Mouse (Mus musculus) ES-E14 (cell line): ENCODE measurements around the gene Gm960. TPM values are rescaled to one million over a fixed set of nuclear protein-coding genes. Genes with fewer than 3 reads are reported as not detected.

ENCODE experiments used
- DNase-seq: peaks from one replicate; pipeline ENCODE4 v3.0.0-alpha.2; 2013; ENCODE audit warnings: low read depth, low spot score
- H3K27ac ChIP-seq: 2 replicates; pipeline ENCODE4 v1.5.1; 2012; ENCODE audit warnings: low read depth, mild to moderate bottlenecking, low read length, moderate library complexity, mixed read lengths; ENCODE audit not compliant: poor library complexity, insufficient read depth, severe bottlenecking
- H3K36me3 ChIP-seq: 2 replicates; pipeline ENCODE4 v1.6.1; 2012; ENCODE audit warnings: mild to moderate bottlenecking, low read length, moderate library complexity, mixed read lengths; ENCODE audit not compliant: control insufficient read depth, poor library complexity, insufficient read depth, severe bottlenecking
- H3K4me1 ChIP-seq, 2 experiments: fragments of 150-350 bp in 1 of 2; sonication (generic) in 1 of 2; 2 replicates each; pipeline ENCODE4 v1.6.1; 2012; ENCODE audit warnings: low read length in 2 of 2, mild to moderate bottlenecking in 1 of 2, mixed read lengths in 1 of 2; ENCODE audit not compliant: control insufficient read depth in 2 of 2, insufficient read depth in 2 of 2, poor library complexity in 1 of 2
- H3K4me3 ChIP-seq, 2 experiments: fragments of 150-350 bp in 1 of 2; sonication (generic) in 1 of 2; 2 replicates each; pipeline ENCODE4 v1.5.1; 2012; ENCODE audit warnings: low read length in 2 of 2, low read depth in 1 of 2, mild to moderate bottlenecking in 1 of 2, mixed read lengths in 1 of 2; ENCODE audit not compliant: insufficient read depth in 1 of 2, poor library complexity in 1 of 2, severe bottlenecking in 1 of 2
- H3K9ac ChIP-seq: 2 replicates; pipeline ENCODE4 v1.6.1; 2012; ENCODE audit warnings: low read depth, mild to moderate bottlenecking, low read length, mixed read lengths; ENCODE audit not compliant: poor library complexity, insufficient read depth, severe bottlenecking
- H3K9me3 ChIP-seq: fragments of 150-350 bp; sonication (generic); 2 replicates; pipeline ENCODE4 v1.6.1; 2012; ENCODE audit warnings: low read depth, mild to moderate bottlenecking, low read length; ENCODE audit not compliant: control insufficient read depth, insufficient read depth
- CHD2 ChIP-seq: IDR thresholded peaks from 2 replicates; pipeline ENCODE4 v1.6.1; 2014; ENCODE audit warnings: mild to moderate bottlenecking, low read depth, low read length, inconsistent platforms
- HCFC1 ChIP-seq: IDR thresholded peaks from 2 replicates; pipeline ENCODE4 v1.6.1; 2012; ENCODE audit warnings: low read length, inconsistent platforms, borderline replicate concordance; ENCODE audit not compliant: insufficient read depth
- MAFK ChIP-seq: IDR thresholded peaks from 2 replicates; pipeline ENCODE4 v1.6.1; 2014; ENCODE audit warnings: mild to moderate bottlenecking, low read depth, low read length, inconsistent platforms; ENCODE audit not compliant: insufficient read depth
- ZC3H11A ChIP-seq: IDR thresholded peaks from 2 replicates; pipeline ENCODE4 v1.6.1; 2012; ENCODE audit warnings: low read depth, mild to moderate bottlenecking, inconsistent platforms, low read length, borderline replicate concordance
- ZNF384 ChIP-seq: IDR thresholded peaks from 2 replicates; pipeline ENCODE4 v1.6.1; 2012; ENCODE audit warnings: low read depth, low read length, inconsistent platforms
- in situ Hi-C, 2 experiments: fragments of 600-800 bp; cut with MboI; formaldehyde crosslinking; loops; one replicate each; pipeline ENCODE4 v1.15.1; 2025; ENCODE audit warnings: low sequenced_read_pairs in 2 of 2, inconsistent platforms in 1 of 2; ENCODE audit not compliant: unreplicated experiment in 2 of 2
- total RNA-seq: library from RNA; depleted of rRNA; stranded (reverse); fragments of 300-350 nt; gene quantifications from 2 replicates; pipeline ENCODE4 v1.2.3, GENCODE M21; 2012

Gm960 gene
- total RNA-seq, 1 experiment: 1.1 TPM

GRCm38 (mm10) chr19:4605654-4606053, 92.8 kb downstream of the Gm960 start:
- no peak for DNase-seq
- in situ Hi-C loops: no loop called here

GRCm38 (mm10) chr19:4603801-4604723, 94.4 kb downstream of the Gm960 start:
- peak overlapping the region in 1 of 2 experiments; percentile 34; a peak in 1 of 4 replicates for H3K4me3 ChIP-seq
- H3K9me3 ChIP-seq: no peaks in the 10 kb centered on the region
- TF ChIP-seq CHD2 (no peak), HCFC1 (no peak), MAFK (no peak), ZC3H11A (no peak), ZNF384 (no peak)
- no peaks in the 10 kb centered on the region for H3K36me3 ChIP-seq
- in situ Hi-C loops: no loop called here
- DNase-seq: peak; percentile 68
- peaks cover 5 to 8% of the 10 kb centered on the region in 2 experiments; a peak in 3 of 4 replicates for H3K4me1 ChIP-seq
- H3K9ac ChIP-seq: no peak overlapping the region; the same call in 1 of the 2 replicates
- no peak overlapping the region for H3K27ac ChIP-seq

More at GRCm38 (mm10) chr19:4605654-4606053, 92.8 kb downstream of the Gm960 start:
- Histone ChIP-seq H3K27ac (no peak overlapping the region), H3K9me3 (no peaks in the 10 kb centered on the region), H3K4me3 (no peak overlapping the region), H3K9ac (no peak overlapping the region), H3K4me1 (peaks cover 5 to 8% of the 10 kb centered on the region in 2 experiments; a peak in 3 of 4 replicates), H3K36me3 (no peaks in the 10 kb centered on the region)
- no peak for TF ChIP-seq ZC3H11A
- TF ChIP-seq CHD2: no peak
- TF ChIP-seq HCFC1: no peak
- TF ChIP-seq ZNF384: no peak
- TF ChIP-seq MAFK: no peak

GRCm38 (mm10) chr19:4602459-4602858, 96.0 kb downstream of the Gm960 start:
- Histone ChIP-seq H3K36me3 (no peaks in the 10 kb centered on the region), H3K9me3 (no peaks in the 10 kb centered on the region), H3K27ac (no peak overlapping the region), H3K9ac (no peak overlapping the region), H3K4me3 (no peak overlapping the region), H3K4me1 (peaks cover 5 to 8% of the 10 kb centered on the region in 2 experiments; a peak in 3 of 4 replicates)
- TF ChIP-seq ZC3H11A: no peak
- TF ChIP-seq CHD2: no peak
- no peak for TF ChIP-seq MAFK
- TF ChIP-seq HCFC1: no peak
- TF ChIP-seq ZNF384: no peak
- in situ Hi-C loops: no loop called here
- no peak for DNase-seq

- Histone ChIP-seq H3K9me3 (no peaks in the 10 kb centered on the region), H3K36me3 (no peaks in the 10 kb centered on the region), H3K4me1 (no peaks in the 10 kb centered on the region), H3K4me3 (no peak overlapping the region), H3K27ac (no peak overlapping the region), H3K9ac (no peak overlapping the region)
- in situ Hi-C loops: no loop called here
- no peak for TF ChIP-seq ZNF384
- no peak for TF ChIP-seq HCFC1
- no peak for TF ChIP-seq ZC3H11A
- no peak for TF ChIP-seq MAFK
- no peak for TF ChIP-seq CHD2
- DNase-seq: no peak
These were observed 102.4 kb downstream of the Gm960 start for GRCm38 (mm10) chr19:4596071-4596470.
